Mouse (Mus musculus) heart, embryonic 12.5 days (tissue): ENCODE measurements at regions not wholly inside any gene's neighbourhood (a gene's known extent, or its start where the extent isn't known, plus 50 kb on each side); places are given as distances from the start of the nearest gene placed in this dataset.

ENCODE experiments used
- ATAC-seq: fragments of 200-750 bp; cut with Nextera tagmentation; 2 replicates; pipeline ENCODE4 v1.8.0; 2017; ENCODE audit warnings: moderate TSS enrichment, moderate library complexity; ENCODE audit not compliant: insufficient number of reproducible peaks, low FRiP score
- H3K27ac ChIP-seq: fragments of 300-500 bp; sonication (generic); 2 replicates; pipeline ENCODE4 v1.5.1; 2016; ENCODE audit warnings: mild to moderate bottlenecking, moderate library complexity; ENCODE audit not compliant: poor library complexity, severe bottlenecking
- H3K27me3 ChIP-seq: fragments of 300-500 bp; sonication (generic); replicated peaks from 2 replicates; pipeline ENCODE4 v1.6.1; 2016; ENCODE audit warnings: mild to moderate bottlenecking, moderate library complexity
- H3K36me3 ChIP-seq: fragments of 300-500 bp; sonication (generic); 2 replicates; pipeline ENCODE4 v1.6.1; 2016; ENCODE audit warnings: mild to moderate bottlenecking, moderate library complexity
- H3K4me1 ChIP-seq: fragments of 300-500 bp; sonication (generic); replicated peaks from 2 replicates; pipeline ENCODE4 v1.6.1; 2016; ENCODE audit warnings: mild to moderate bottlenecking
- H3K4me2 ChIP-seq: fragments of 300-500 bp; sonication (generic); 2 replicates; pipeline ENCODE4 v1.6.1; 2016; ENCODE audit warnings: mild to moderate bottlenecking, moderate library complexity
- H3K4me3 ChIP-seq: fragments of 300-500 bp; sonication (generic); 2 replicates; pipeline ENCODE4 v1.5.1; 2016; ENCODE audit warnings: mild to moderate bottlenecking
- H3K9ac ChIP-seq: fragments of 300-500 bp; sonication (generic); 2 replicates; pipeline ENCODE4 v1.6.1; 2016; ENCODE audit warnings: mild to moderate bottlenecking, moderate library complexity
- H3K9me3 ChIP-seq: fragments of 300-500 bp; sonication (generic); replicated peaks from 2 replicates; pipeline ENCODE4 v1.6.1; 2016; ENCODE audit warnings: mild to moderate bottlenecking, moderate library complexity
- WGBS: fragments of 180-500 bp; shearing (Covaris S2); methylation state at CpG from one replicate; pipeline ENCODE4 v1.1.7; 2016; 5-methylcytosine and 5-hydroxymethylcytosine counted together

GRCm38 (mm10) chr6:50808126-50808525 is 153.9 kb upstream of the Npvf start:
- Histone ChIP-seq H3K9me3 (no peaks in the 10 kb centered on the region), H3K4me1 (peaks cover 17% of the 10 kb centered on the region), H3K27me3 (peaks cover 3% of the 10 kb centered on the region; the same call in 1 of the 2 replicates), H3K4me2 (peak overlapping the region; percentile 37), H3K36me3 (no peaks in the 10 kb centered on the region), H3K27ac (peak overlapping the region; percentile 43), H3K9ac (no peak overlapping the region), H3K4me3 (no peak overlapping the region)
- ATAC-seq: no peak
- WGBS: 10% methylated on average over 4 of the region's 4 CpGs

- H3K36me3 ChIP-seq: no peaks in the 10 kb centered on the region
- no peak for ATAC-seq
- H3K27ac ChIP-seq: peak overlapping the region; percentile 48
- H3K4me3 ChIP-seq: no peak overlapping the region
- peak overlapping the region; percentile 25 for H3K9ac ChIP-seq
- H3K27me3 ChIP-seq: no peaks in the 10 kb centered on the region
- peaks cover 17% of the 10 kb centered on the region for H3K4me1 ChIP-seq
- H3K4me2 ChIP-seq: peak overlapping the region; percentile 30
- no peaks in the 10 kb centered on the region for H3K9me3 ChIP-seq
- WGBS: 55% methylated on average over 24 of the region's 24 CpGs
Observed at GRCm38 (mm10) chr6:50808811-50809668, 154.8 kb upstream of the Npvf start.

GRCm38 (mm10) chr6:50809669-50809983 is 155.4 kb upstream of the Npvf start:
- no peaks in the 10 kb centered on the region for H3K9me3 ChIP-seq
- peak overlapping the region; percentile 25 for H3K9ac ChIP-seq
- H3K36me3 ChIP-seq: no peaks in the 10 kb centered on the region
- peak overlapping the region; percentile 48; the same call in 1 of the 2 replicates for H3K27ac ChIP-seq
- H3K4me2 ChIP-seq: peak overlapping the region; percentile 30
- H3K4me1 ChIP-seq: peaks cover 17% of the 10 kb centered on the region
- H3K27me3 ChIP-seq: no peaks in the 10 kb centered on the region
- no peak for ATAC-seq
- WGBS: 5% methylated on average over 4 of the region's 4 CpGs
- H3K4me3 ChIP-seq: no peak overlapping the region

GRCm38 (mm10) chr6:50814936-50815500 is 160.8 kb upstream of the Npvf start:
- Histone ChIP-seq H3K9ac (no peak overlapping the region), H3K4me2 (no peak overlapping the region), H3K4me1 (peaks cover 23% of the 10 kb centered on the region; the same call in 1 of the 2 replicates), H3K27ac (no peak overlapping the region), H3K4me3 (no peak overlapping the region), H3K36me3 (no peaks in the 10 kb centered on the region), H3K27me3 (no peaks in the 10 kb centered on the region), H3K9me3 (no peaks in the 10 kb centered on the region)
- ATAC-seq: no peak
- 77% methylated on average over 10 of the region's 10 CpGs for WGBS

GRCm38 (mm10) chr6:50815579-50815978 is 161.3 kb upstream of the Npvf start:
- H3K27ac ChIP-seq: no peak overlapping the region

GRCm38 (mm10) chr6:50817430-50817829 is 163.2 kb upstream of the Npvf start:
- no peak overlapping the region for H3K9ac ChIP-seq
- H3K4me1 ChIP-seq: peaks cover 38% of the 10 kb centered on the region
- no peaks in the 10 kb centered on the region for H3K9me3 ChIP-seq
- WGBS: 65% methylated on average over 10 of the region's 10 CpGs
- H3K27me3 ChIP-seq: no peaks in the 10 kb centered on the region
- no peak for ATAC-seq
- no peaks in the 10 kb centered on the region for H3K36me3 ChIP-seq
- no peak overlapping the region for H3K27ac ChIP-seq
- H3K4me3 ChIP-seq: no peak overlapping the region
- H3K4me2 ChIP-seq: no peak overlapping the region

More at GRCm38 (mm10) chr6:50815579-50815978, 161.3 kb upstream of the Npvf start:
- Histone ChIP-seq H3K36me3 (no peaks in the 10 kb centered on the region), H3K9ac (no peak overlapping the region), H3K4me3 (no peak overlapping the region), H3K27me3 (no peaks in the 10 kb centered on the region), H3K4me1 (peaks cover 28% of the 10 kb centered on the region), H3K9me3 (no peaks in the 10 kb centered on the region), H3K4me2 (no peak overlapping the region)
- WGBS: 64% methylated on average over 8 of the region's 8 CpGs
- no peak for ATAC-seq

- Histone ChIP-seq H3K27ac (no peak overlapping the region), H3K27me3 (no peaks in the 10 kb centered on the region; the same call in 1 of the 2 replicates), H3K4me3 (no peak overlapping the region), H3K9me3 (no peaks in the 10 kb centered on the region), H3K36me3 (no peaks in the 10 kb centered on the region), H3K9ac (no peak overlapping the region), H3K4me2 (no peak overlapping the region), H3K4me1 (peaks cover 44% of the 10 kb centered on the region)
- ATAC-seq: no peak
- WGBS: 85% methylated on average over 5 of the region's 5 CpGs
Observed at GRCm38 (mm10) chr6:50818433-50818832, 164.2 kb upstream of the Npvf start.

- Histone ChIP-seq H3K36me3 (no peaks in the 10 kb centered on the region), H3K4me3 (no peak overlapping the region), H3K27ac (no peak overlapping the region), H3K9ac (no peak overlapping the region), H3K4me2 (no peak overlapping the region), H3K9me3 (no peaks in the 10 kb centered on the region), H3K4me1 (peaks cover 48% of the 10 kb centered on the region), H3K27me3 (no peaks in the 10 kb centered on the region; the same call in 1 of the 2 replicates)
- ATAC-seq: no peak
- WGBS: 65% methylated on average over 10 of the region's 10 CpGs
Observed at GRCm38 (mm10) chr6:50818891-50819541, 164.8 kb upstream of the Npvf start.

- no peak overlapping the region for H3K27ac ChIP-seq
- no peak for ATAC-seq
- H3K4me3 ChIP-seq: no peak overlapping the region
Observed at GRCm38 (mm10) chr6:50821401-50822235, 167.4 kb upstream of the Npvf start.

GRCm38 (mm10) chr6:50822236-50823151 is 168.3 kb upstream of the Npvf start:
- Histone ChIP-seq H3K4me2 (no peak overlapping the region), H3K4me1 (peaks cover 37% of the 10 kb centered on the region), H3K36me3 (no peaks in the 10 kb centered on the region), H3K9ac (no peak overlapping the region), H3K4me3 (no peak overlapping the region), H3K27ac (no peak overlapping the region), H3K9me3 (no peaks in the 10 kb centered on the region), H3K27me3 (peaks cover 6% of the 10 kb centered on the region; the same call in 1 of the 2 replicates)
- 52% methylated on average over 18 of the region's 18 CpGs for WGBS
- ATAC-seq: no peak

More at GRCm38 (mm10) chr6:50821401-50822235, 167.4 kb upstream of the Npvf start:
- Histone ChIP-seq H3K27me3 (peaks cover 6% of the 10 kb centered on the region; the same call in 1 of the 2 replicates), H3K4me2 (no peak overlapping the region), H3K9ac (no peak overlapping the region), H3K4me1 (peaks cover 37% of the 10 kb centered on the region), H3K9me3 (no peaks in the 10 kb centered on the region), H3K36me3 (no peaks in the 10 kb centered on the region)
- WGBS: 55% methylated on average over 12 of the region's 12 CpGs
